Mouse (Mus musculus) forebrain, embryonic 13.5 days (tissue): ENCODE measurements around the gene Bean1. TPM values are rescaled to one million over a fixed set of nuclear protein-coding genes. Genes with fewer than 3 reads are reported as not detected.

Source experiments
- ATAC-seq: fragments of 200-750 bp; cut with Nextera tagmentation; 2 replicates; pipeline ENCODE4 v1.8.0; 2017
- H3K27ac ChIP-seq: fragments of 300-500 bp; sonication (generic); 2 replicates; pipeline ENCODE4 v1.5.1; 2015; ENCODE audit warnings: inconsistent platforms, mild to moderate bottlenecking, moderate library complexity
- H3K27me3 ChIP-seq: fragments of 300-500 bp; sonication (generic); 2 replicates; pipeline ENCODE4 v1.6.1; 2015; ENCODE audit warnings: mild to moderate bottlenecking, inconsistent platforms
- H3K36me3 ChIP-seq: fragments of 300-500 bp; sonication (generic); 2 replicates; pipeline ENCODE4 v1.6.1; 2015; ENCODE audit warnings: mild to moderate bottlenecking, inconsistent platforms; ENCODE audit not compliant: poor library complexity, severe bottlenecking
- H3K4me1 ChIP-seq: fragments of 300-500 bp; sonication (generic); 2 replicates; pipeline ENCODE4 v1.6.1; 2015; ENCODE audit warnings: inconsistent platforms
- H3K4me2 ChIP-seq: fragments of 300-500 bp; sonication (generic); 2 replicates; pipeline ENCODE4 v1.6.1; 2015; ENCODE audit warnings: inconsistent platforms, mild to moderate bottlenecking, moderate library complexity
- H3K4me3 ChIP-seq: fragments of 300-500 bp; sonication (generic); 2 replicates; pipeline ENCODE4 v1.5.1; 2015; ENCODE audit warnings: mild to moderate bottlenecking, inconsistent platforms
- H3K9ac ChIP-seq: fragments of 300-500 bp; sonication (generic); 2 replicates; pipeline ENCODE4 v1.6.1; 2015; ENCODE audit warnings: mild to moderate bottlenecking, inconsistent platforms
- H3K9me3 ChIP-seq: fragments of 300-500 bp; sonication (generic); replicated peaks from 2 replicates; pipeline ENCODE4 v1.6.1; 2016; ENCODE audit warnings: inconsistent platforms
- WGBS: fragments of 180-500 bp; shearing (Covaris S2); methylation state at CpG from one replicate; pipeline ENCODE4 v1.1.7; 2015; 5-methylcytosine and 5-hydroxymethylcytosine counted together
- polyA plus RNA-seq: library from polyadenylated mRNA; unstranded; fragments of >200 nt; fragmentation: Nextera tagmentation; extraction: Ambion mirVana; gene quantifications from 2 replicates; pipeline ENCODE4 v1.2.1, GENCODE M21; 2015

Bean1 gene
- polyA plus RNA-seq, 1 experiment from 2014 or later: 0.75 TPM

DNA sequence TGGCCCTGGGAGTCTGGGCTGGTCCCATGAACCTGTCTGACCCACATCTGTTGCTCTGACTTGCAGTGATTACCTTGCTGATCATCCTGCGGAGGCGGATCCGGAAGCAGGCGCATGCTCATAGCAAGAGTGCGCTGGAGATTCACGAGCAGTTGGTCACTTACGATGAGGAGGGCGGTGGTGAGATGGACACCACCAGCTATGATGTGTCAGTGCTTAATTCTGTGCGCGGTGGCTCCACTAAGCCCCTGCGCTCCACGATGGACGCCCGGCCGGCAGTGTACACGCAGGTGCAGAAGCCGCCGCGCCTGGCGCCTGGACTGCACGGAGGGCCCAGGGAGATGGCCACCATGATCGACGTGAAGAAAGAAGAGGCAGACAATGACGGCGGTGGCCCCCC is 27.8 kb upstream of the Bean1 start:
- ATAC-seq: no peak
- Histone ChIP-seq H3K9ac (no peak overlapping the region), H3K9me3 (no peaks in the 10 kb centered on the region), H3K4me3 (no peak overlapping the region), H3K27me3 (no peaks in the 10 kb centered on the region), H3K36me3 (no peaks in the 10 kb centered on the region), H3K4me2 (no peak overlapping the region), H3K4me1 (no peaks in the 10 kb centered on the region), H3K27ac (no peak overlapping the region)
- WGBS: 92% methylated on average over 25 of the region's 25 CpGs

DNA sequence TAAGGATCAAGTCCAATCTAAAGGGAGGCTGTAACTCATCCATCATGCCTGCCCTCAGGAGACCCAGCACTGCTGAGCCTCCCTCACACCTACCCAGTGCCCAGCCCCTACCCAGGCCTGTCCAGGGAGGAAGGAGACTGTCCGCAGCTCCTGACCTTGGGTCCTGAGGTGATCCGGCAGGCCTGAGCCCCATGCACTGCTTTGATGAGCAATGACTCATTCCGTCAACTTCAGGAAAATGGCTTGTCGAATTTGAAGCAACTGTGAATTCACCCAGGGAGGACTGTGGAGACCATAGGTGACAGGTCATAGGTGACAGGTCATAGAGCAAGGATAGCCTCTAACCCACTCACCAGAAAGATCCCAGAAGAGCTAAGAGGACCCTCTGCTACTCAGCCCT is 26.9 kb upstream of the Bean1 start:
- WGBS: 79% methylated on average over 4 of the region's 4 CpGs

DNA sequence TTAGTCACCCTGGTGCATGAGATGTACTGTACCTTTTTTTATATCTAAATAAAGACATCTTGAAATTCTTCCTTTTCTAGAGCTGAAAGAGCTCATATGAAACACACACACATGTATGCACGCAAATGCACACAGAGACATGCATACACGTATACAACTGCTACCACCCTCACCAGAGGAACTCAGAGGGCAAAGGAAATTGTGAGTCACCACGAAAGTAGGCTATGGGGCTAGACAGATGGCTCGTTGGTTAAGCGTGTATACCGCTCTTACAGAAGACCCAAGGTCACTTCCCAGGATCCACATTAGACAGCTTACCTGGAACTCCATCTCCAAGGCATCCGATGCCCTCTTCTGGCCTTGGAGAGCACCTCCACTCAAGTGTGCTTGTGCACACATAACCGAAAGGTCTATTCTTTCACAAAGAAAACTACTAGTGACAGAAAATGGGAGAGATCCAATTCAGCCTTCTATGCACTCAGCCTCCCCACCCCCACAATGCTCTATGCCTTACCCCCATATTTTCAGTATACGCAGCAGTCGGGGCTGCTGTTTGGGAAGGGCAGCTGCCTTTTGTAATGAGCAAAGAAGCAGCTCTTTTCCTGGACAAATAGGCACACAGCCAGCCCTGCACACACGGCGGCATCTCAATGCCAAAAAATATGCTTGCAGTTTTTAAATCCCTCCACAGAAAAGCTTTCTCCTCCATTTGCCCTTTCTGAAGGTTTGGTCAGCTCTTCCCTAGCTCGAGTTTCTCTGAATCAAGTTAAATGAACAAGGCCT is 25.6 kb upstream of the Bean1 start:
- Histone ChIP-seq H3K9ac (no peak overlapping the region), H3K27me3 (no peaks in the 10 kb centered on the region), H3K4me2 (no peak overlapping the region), H3K36me3 (no peaks in the 10 kb centered on the region), H3K27ac (no peak overlapping the region), H3K4me1 (no peaks in the 10 kb centered on the region), H3K4me3 (no peak overlapping the region), H3K9me3 (no peaks in the 10 kb centered on the region)
- no peak for ATAC-seq
- 84% methylated on average over 13 of the region's 13 CpGs for WGBS

More for the DNA sequence above, 26.9 kb upstream of the Bean1 start:
- Histone ChIP-seq H3K4me2 (no peak overlapping the region), H3K4me1 (no peaks in the 10 kb centered on the region), H3K9me3 (no peaks in the 10 kb centered on the region), H3K36me3 (no peaks in the 10 kb centered on the region), H3K27ac (no peak overlapping the region), H3K9ac (no peak overlapping the region), H3K4me3 (no peak overlapping the region), H3K27me3 (no peaks in the 10 kb centered on the region)
- ATAC-seq: no peak

DNA sequence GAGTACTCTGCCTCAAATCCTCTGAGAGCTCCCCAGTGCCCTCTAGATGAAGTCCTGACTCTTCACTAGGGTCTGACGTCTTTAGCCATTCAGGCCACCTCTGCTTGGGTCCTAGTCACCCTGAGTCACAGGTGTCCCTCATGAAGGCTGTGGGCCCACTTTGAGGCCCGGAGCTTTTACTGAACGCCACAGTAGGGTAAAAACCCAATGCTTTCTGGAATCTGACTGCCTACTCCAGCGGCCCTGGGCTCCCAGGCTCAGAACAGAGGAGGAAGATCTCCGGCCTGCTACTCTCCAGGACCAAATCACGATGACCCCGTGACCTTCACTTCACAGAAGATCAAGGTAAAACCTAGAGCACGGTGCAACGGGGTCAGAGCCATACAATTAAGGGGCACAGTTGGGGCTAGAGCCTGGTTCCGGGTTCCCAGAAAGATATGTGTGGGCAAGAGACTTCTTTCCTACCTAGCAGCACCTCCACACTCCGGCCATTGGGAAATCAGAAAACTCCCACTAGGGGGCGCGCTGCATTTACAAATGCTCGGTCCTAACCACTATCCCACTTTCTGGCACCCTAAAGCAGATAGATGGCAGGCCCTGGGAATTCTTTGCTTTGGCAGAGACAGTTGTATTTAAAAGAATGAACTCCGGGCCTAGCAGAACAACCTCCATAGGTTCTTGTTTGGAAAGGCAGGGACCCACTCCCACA is 24.1 kb upstream of the Bean1 start:
- Histone ChIP-seq H3K4me2 (no peak overlapping the region), H3K27ac (no peak overlapping the region), H3K4me3 (no peak overlapping the region), H3K27me3 (no peaks in the 10 kb centered on the region), H3K36me3 (no peaks in the 10 kb centered on the region), H3K9ac (no peak overlapping the region), H3K9me3 (no peaks in the 10 kb centered on the region), H3K4me1 (no peaks in the 10 kb centered on the region)
- ATAC-seq: peak; percentile 95
- 29% methylated on average over 15 of the region's 15 CpGs for WGBS

DNA sequence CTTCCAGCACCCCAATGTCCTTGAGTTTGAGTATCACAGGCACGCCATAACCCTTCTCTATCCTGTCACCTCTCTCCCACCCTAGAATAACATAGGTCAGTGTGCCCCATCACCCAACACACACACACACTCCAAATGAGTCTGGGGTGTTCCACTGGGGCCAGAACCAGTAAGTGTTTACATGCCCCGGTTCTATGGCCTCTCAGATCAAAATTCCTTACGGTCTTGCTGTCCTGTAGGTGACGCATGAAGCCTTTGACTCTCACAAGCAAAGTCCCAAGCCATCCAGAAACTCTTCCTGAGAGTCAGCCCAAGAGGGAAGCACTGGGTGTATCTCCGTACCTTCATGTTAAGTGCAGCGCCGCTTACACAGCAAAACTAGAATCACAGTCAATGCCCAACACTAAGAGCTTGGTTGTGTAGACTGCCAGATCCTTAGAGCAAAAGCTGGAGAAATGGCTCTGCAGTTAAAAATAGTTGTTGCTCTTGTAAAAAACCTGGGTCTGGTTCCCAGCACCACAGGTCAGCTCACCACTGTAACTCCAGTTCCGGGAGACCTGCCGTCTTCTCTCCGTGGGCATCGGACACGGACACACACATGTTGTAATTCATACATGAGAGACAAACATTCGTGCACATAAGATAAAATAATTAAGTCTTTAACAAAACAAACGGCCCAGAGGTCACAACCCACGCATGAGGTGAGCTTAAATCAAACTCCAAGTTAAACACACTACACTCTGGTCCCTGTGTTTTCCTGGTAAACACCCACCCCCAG is 23.3 kb upstream of the Bean1 start:
- H3K27ac ChIP-seq: no peak overlapping the region
- no peaks in the 10 kb centered on the region for H3K4me1 ChIP-seq
- H3K9me3 ChIP-seq: no peaks in the 10 kb centered on the region
- H3K9ac ChIP-seq: no peak overlapping the region
- no peak overlapping the region for H3K4me3 ChIP-seq
- no peaks in the 10 kb centered on the region for H3K27me3 ChIP-seq
- 92% methylated on average over 15 of the region's 15 CpGs for WGBS
- H3K36me3 ChIP-seq: no peaks in the 10 kb centered on the region
- ATAC-seq: peak; percentile 45
- no peak overlapping the region for H3K4me2 ChIP-seq

DNA sequence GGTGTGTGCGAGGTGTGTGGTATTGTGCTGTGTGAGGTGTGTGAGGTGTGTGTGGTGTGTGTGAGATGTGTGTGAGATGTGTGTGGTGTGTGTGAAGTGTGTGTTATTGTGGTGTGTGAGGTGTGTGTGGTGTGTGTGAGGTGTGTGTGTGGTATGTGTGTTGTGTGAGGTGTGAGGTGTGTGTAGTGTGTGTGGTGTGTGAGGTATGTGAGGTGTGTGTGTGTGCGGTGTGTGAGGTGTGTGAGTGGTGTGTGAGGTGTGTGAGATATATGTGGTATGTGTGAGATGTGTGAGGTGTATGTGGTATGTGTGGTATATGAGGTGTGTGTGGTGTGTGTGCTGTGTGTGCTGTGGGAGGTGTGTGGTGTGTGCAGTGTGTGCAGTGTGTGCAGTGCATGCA is 22.3 kb upstream of the Bean1 start:
- H3K4me3 ChIP-seq: no peak overlapping the region
- H3K27ac ChIP-seq: no peak overlapping the region
- no peaks in the 10 kb centered on the region for H3K27me3 ChIP-seq
- no peak overlapping the region for H3K9ac ChIP-seq
- ATAC-seq: no peak
- no peaks in the 10 kb centered on the region for H3K4me1 ChIP-seq
- H3K4me2 ChIP-seq: no peak overlapping the region
- H3K36me3 ChIP-seq: no peaks in the 10 kb centered on the region
- no peaks in the 10 kb centered on the region for H3K9me3 ChIP-seq
- 97% methylated on average over 2 of the region's 2 CpGs for WGBS

DNA sequence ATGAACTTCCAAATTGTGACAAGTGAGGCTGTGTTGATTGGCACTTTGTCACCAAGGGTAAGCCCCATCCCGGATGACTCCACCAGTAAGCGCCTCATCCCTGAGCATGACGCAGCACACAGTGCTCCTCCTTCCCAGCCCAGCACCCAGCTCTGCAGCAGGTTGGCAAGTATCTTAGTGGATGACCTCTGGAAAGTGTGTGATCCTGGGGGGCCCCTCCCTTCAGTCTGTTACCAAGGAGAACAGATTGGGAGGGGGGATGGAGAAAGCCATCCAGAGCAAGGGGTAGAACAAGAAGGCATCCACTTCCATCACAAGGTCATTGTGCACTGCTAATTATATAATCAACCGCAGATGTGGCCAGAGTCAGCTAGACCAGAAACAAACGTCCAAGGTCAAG is 9.5 kb upstream of the Bean1 start:
- WGBS: 76% methylated on average over 5 of the region's 5 CpGs
- no peak for ATAC-seq
- H3K9me3 ChIP-seq: no peaks in the 10 kb centered on the region
- no peak overlapping the region for H3K4me2 ChIP-seq
- H3K4me3 ChIP-seq: no peak overlapping the region
- no peaks in the 10 kb centered on the region for H3K27me3 ChIP-seq
- no peaks in the 10 kb centered on the region for H3K36me3 ChIP-seq
- no peak overlapping the region for H3K27ac ChIP-seq
- no peak overlapping the region for H3K9ac ChIP-seq
- H3K4me1 ChIP-seq: no peaks in the 10 kb centered on the region

DNA sequence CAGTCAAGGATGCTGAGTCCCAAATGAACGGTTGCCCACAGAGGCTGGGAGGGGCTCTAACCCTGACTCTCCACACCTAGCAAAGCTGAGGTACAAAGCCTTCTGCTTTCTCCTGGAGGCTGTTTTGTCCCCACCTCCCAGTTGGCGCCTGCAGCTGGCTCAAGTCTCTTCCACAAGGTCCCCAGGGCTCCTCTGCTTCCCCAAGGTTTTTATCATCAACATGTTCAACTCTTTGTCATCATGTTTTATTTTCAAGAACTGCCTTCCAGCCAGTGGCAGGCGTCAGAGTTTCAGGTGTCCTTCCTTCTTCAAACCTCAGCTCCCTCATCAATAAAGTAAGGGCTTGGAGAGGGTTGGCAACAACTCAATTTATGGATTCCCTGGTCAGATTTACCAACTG is 781 bp upstream of the Bean1 start:
- Histone ChIP-seq H3K27me3 (peaks cover 43% of the 10 kb centered on the region), H3K36me3 (no peaks in the 10 kb centered on the region), H3K4me3 (no peak overlapping the region), H3K9ac (no peak overlapping the region), H3K4me2 (no peak overlapping the region), H3K9me3 (no peaks in the 10 kb centered on the region), H3K27ac (no peak overlapping the region), H3K4me1 (peaks cover 10% of the 10 kb centered on the region)
- 78% methylated on average over 3 of the region's 3 CpGs for WGBS
- ATAC-seq: no peak

DNA sequence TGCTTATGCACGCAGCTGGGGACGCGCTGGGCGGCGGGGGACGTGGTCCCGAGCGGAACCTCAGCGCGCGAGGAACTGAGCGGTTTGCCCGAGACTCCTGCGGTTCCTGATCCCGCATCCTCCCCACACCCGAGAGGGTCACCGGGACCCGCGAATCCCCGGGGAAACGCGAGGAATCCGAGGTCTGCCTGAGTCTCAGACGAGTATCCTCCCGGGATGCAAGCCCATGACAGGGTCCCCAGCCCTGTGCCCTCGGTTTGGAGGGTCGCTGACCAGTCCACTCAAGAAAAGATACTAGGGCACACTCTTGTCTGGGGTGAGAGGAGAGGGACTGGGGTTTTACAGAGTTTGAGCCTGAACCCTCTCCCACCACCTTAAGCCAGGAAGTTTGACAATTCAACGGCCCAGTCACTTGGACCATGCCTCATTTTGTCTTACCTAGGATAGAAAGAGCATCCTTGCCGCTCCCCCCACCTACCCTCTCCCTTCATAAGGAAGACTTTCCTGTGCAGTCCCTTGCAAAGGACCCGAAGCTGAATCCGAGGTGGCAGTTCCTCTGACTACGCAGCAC is 893 bp downstream of the Bean1 start:
- Histone ChIP-seq H3K4me2 (peak overlapping the region; percentile 91), H3K36me3 (no peaks in the 10 kb centered on the region), H3K27ac (no peak overlapping the region), H3K27me3 (peaks cover 43% of the 10 kb centered on the region), H3K4me1 (peaks cover 10% of the 10 kb centered on the region), H3K9me3 (no peaks in the 10 kb centered on the region), H3K9ac (peak overlapping the region; percentile 77), H3K4me3 (peak overlapping the region; percentile 65)
- no peak; the same call in 1 of the 2 replicates for ATAC-seq
- 5% methylated on average over 20 of the region's 32 CpGs for WGBS

DNA sequence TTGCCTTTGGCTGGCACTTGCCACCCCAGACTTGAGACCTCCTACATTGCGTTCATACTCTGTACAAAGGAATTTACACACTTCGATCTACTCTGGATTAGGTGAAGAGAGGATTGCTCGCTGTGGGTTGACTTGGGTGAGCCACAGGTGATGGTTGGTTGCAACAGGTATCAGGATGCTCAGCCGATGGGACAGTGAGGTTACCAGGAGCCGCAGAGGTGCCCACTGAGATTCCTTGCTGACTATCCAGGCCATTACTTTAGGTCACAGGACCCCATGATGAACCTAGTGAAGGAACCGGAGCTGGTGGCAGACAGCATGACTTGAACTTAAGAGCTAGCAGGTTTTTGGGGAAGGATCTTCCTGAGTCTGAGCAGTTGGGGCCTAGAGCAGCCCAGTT is 2.2 kb downstream of the Bean1 start:
- Histone ChIP-seq H3K27me3 (peaks cover 43% of the 10 kb centered on the region), H3K9ac (no peak overlapping the region), H3K36me3 (no peaks in the 10 kb centered on the region), H3K4me1 (peaks cover 10% of the 10 kb centered on the region), H3K4me2 (no peak overlapping the region), H3K9me3 (no peaks in the 10 kb centered on the region), H3K4me3 (no peak overlapping the region), H3K27ac (no peak overlapping the region)
- no peak for ATAC-seq
- WGBS: 92% methylated on average over 6 of the region's 6 CpGs

DNA sequence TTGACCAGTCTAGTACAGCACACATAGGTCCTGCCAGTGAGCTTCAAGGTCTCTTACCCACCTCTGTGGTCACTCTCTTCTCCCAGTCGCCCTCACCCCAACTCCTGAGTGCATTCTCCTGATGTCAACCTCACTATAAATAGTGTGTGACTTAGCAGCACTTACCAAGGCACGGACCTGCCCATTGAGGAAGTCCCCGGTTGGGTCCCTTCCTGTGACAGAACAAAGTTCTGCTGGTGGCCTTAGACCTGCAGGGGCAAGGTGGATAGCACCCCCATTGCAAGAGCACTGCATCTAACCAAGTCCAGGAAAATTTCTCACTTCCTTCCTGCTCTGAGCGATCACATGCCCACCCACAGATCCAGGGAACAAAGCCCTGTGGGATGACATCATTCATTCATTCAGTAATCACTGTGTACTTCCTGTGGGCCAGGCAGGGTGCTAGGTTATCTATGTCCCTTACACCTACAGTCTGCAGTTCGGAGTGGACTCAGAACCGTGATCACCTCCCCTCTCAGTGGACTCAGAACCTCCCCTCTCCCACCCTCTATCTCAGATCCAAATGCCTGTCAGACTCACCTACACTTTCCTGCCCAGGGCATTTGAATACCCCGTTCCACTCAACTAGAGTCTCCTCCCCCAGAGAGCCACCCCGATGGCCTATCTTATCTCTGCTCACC is 5.7 kb downstream of the Bean1 start:
- H3K36me3 ChIP-seq: no peaks in the 10 kb centered on the region
- H3K4me1 ChIP-seq: peaks cover 2% of the 10 kb centered on the region; the same call in 1 of the 2 replicates
- no peak for ATAC-seq
- no peak overlapping the region for H3K4me3 ChIP-seq
- no peak overlapping the region for H3K27ac ChIP-seq
- H3K9me3 ChIP-seq: no peaks in the 10 kb centered on the region
- WGBS: 77% methylated on average over 8 of the region's 8 CpGs
- no peak overlapping the region for H3K4me2 ChIP-seq
- H3K27me3 ChIP-seq: peaks cover 27% of the 10 kb centered on the region
- H3K9ac ChIP-seq: no peak overlapping the region
